Mouse (Mus musculus): ENCODE measurements around the gene Esr2. TPM values are rescaled to one million over a fixed set of nuclear protein-coding genes. Genes with fewer than 3 reads are reported as not detected.
"Not testable (repeated sequence)": the region's sequence is repeated elsewhere in the genome, so short reads cannot be mapped to it uniquely, and the experiment has no call there.

The Esr2 gene
- polyA plus RNA-seq, 2 experiments from 2014 or later = not detected

- no peak for ATAC-seq
Measured at GRCm38 (mm10) chr12:76136701-76137100, 40.4 kb downstream of the Esr2 start.

DNA sequence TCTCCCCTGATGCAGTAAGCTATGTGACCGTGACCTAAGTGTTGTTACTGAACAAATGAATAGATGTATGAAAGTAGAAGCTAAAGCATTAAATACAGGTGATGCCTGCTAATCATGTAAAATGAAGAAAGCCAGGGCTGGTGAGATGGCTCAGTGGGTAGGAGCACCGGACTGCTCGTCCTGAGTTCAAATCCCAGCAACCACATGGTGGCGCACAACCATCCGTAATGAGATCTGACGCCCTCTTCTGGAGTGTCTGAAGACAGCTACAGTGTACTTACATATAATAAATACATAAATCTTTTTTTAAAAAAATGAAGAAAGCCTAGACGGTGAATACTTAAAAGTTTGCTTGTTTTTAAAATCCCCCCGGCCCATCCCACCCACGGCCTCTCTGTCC is 44.0 kb downstream of the Esr2 start:
- not testable (repeated sequence) for ATAC-seq

DNA sequence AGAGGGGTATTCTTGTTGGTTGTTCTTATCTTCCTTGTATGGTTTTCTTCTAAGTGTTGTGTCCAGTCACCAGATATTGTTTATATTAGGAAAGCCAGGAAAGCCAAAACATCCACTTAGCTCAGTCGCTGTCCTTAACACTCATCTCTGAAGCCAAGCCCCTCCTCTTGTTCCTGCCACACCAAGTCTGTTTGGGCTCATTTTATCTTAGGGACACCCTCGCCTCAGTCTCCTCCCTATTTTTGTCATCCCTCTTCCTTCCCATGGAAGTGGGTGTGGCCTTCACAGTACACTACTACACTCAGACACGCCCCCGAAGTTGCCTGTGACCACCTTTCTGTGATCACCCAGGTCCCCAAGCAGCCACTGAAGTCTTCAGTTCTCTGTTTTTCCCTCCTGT is 44.5 kb downstream of the Esr2 start:
- ATAC-seq = no peak

DNA sequence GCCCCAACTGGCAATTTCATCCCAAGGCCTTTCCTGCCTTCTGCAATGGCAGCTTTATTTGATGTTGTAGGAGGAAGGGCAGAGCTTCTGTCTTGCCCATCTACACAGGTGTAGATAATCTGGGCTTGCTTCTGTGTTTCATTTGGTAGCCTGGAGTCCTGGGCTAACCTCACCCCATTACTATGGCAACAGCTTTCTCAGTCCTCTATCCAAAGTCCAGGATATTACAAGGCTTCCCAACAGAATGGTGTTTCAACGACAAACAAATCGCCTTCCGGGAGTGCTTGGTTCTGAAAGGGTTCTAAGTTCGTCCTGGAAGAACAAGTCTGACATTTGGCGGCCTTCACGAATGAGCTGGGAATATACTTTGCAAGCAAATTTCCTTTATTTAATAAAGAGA is 46.2 kb downstream of the Esr2 start:
- no peak for ATAC-seq

- ATAC-seq = no peak
Measured at GRCm38 (mm10) chr12:76130281-76130680, 46.8 kb downstream of the Esr2 start.

DNA sequence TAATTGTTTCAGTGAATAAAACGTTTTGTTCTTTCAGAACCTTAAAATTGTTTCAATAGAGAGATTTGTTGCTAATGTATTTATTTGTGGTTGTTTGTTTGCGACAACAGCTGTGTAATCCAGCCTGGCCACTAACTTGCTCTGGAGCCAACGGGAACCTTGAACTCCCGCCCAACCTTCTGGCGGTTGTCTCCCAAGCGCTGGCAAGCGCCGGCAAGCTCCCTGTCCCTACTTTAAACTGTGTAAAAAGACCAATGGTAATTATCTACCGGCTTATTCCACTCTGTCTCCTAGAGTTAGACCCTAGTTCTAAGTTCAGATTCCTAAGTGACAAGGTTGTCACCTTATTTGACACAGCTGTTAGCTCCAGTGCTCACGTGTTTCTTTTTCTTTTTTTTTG is 48.2 kb downstream of the Esr2 start:
- ATAC-seq = no peak

GRCm38 (mm10) chr12:76128306-76128705 is 48.8 kb downstream of the Esr2 start:
- no peak for ATAC-seq

DNA sequence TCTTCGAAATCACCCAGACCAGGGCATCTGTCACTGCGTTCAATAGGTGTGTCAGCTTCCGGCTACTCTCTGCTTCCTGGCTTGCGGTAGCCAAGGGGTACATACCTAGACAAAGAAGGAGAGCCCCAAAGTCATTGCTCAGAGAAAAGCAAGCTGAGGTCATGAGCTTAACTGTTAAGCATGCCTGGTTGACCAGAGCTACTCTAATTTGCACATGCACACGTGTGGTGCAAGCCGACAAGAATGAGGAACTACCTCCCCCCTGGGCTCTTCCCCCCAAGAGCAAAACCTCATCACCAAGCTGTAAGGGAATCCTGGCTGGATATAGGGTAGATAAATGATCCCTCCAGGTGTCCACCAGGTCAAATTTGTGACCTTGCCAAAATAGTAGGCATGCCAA is 53.8 kb downstream of the Esr2 start:
- no peak for ATAC-seq

- no peak for ATAC-seq
Measured at GRCm38 (mm10) chr12:76117632-76118153, 59.4 kb downstream of the Esr2 start.

- no peak for ATAC-seq
Measured at GRCm38 (mm10) chr12:76116577-76116976, 60.5 kb downstream of the Esr2 start.

- ATAC-seq = no peak
Measured at GRCm38 (mm10) chr12:76111046-76111445, 66.0 kb downstream of the Esr2 start.

DNA sequence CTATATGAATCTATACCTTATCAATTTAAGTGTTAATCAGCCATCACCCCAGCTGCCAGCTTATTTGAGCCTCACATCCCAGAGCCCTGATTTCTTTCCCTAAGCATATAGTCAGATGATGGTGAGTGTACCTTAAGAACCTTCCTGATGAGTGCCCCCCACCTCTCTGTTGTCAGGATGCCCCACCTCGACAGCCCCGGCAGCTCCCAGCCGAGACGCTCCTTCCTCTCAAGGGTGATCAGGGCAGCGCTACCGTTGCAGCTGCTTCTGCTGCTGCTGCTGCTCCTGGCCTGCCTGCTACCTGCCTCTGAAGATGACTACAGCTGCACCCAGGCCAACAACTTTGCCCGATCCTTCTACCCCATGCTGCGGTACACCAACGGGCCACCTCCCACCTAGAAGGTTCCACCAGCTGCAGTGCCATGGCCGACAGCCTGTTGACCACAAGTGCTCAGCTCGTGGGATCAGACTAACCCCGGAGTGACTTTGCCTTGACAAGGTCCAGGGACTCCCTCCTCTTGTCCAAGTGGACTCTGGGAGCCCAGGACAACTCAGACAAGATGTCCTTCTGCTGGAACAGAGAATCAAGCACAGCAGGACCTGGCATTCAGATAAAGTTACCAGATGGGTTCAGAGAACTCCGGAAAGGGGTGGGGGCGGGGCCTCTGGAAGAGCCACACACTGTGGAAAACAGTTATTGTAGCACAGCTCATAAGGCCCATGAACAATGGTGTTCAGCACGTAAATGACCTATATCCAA is 67.2 kb downstream of the Esr2 start:
- no peak for ATAC-seq

- ATAC-seq = no peak
Measured at GRCm38 (mm10) chr12:76104596-76105351, 72.3 kb downstream of the Esr2 start.

DNA sequence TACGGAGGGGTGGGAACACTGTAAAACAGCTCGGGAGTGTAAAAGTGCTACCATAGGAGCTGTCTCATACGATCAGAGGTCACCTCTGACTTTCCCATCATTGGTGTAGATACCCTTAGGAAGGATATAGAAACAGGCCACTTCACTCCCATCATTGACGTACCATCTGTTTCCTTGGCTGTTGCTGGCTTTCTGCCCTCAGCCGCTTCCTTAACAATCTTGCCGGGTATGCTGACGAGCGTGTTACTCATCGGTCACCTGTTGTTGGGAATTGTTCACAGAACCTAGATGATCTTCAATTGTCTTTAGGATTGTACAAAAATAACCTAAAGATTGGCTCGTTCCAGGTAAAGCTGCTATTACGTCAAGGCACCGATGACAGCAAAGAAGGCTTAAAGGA is 74.4 kb downstream of the Esr2 start:
- ATAC-seq = no peak

DNA sequence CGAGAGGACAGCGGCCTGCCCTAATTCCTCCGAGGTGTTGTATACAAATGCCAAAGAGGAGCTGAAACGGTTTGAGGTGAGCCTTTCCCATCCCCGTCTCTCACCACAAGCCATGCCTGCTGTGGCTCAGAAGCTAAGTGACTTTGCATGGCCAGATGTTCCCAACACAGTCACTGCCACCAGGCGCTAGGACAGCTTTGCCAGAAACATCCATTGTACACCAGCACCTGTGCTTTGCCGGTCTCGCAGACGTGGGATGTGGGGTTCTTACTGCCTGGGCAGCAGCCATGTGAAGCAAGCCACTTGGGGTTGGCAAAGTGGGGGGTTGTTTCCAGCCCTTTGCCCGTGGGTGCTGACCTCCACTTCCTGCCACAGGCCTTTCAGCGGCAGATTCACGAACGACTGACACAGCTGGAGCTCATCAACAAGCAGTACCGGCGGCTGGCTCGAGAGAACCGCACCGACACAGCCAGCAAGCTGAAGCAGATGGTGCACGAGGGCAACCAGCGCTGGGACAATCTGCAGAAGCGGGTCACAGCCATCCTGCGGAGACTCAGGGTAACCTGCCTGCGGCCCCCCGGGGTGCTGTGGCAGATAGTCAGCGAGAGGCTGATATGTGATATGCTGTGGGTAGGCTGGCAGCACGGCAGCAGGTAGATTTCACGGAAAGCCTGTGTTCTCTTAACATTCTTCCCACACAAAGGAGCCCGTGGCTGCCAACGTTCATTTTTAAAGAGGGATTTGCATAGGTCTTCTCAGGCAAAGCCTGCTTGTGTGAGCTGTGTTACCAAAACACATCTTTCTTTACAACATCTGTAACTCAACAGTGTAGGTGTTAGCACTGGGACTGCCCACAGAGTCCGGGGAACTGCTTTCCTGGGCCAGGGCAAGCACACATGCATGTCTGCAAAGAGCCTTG is 81.7 kb downstream of the Esr2 start:
- ATAC-seq = no peak

DNA sequence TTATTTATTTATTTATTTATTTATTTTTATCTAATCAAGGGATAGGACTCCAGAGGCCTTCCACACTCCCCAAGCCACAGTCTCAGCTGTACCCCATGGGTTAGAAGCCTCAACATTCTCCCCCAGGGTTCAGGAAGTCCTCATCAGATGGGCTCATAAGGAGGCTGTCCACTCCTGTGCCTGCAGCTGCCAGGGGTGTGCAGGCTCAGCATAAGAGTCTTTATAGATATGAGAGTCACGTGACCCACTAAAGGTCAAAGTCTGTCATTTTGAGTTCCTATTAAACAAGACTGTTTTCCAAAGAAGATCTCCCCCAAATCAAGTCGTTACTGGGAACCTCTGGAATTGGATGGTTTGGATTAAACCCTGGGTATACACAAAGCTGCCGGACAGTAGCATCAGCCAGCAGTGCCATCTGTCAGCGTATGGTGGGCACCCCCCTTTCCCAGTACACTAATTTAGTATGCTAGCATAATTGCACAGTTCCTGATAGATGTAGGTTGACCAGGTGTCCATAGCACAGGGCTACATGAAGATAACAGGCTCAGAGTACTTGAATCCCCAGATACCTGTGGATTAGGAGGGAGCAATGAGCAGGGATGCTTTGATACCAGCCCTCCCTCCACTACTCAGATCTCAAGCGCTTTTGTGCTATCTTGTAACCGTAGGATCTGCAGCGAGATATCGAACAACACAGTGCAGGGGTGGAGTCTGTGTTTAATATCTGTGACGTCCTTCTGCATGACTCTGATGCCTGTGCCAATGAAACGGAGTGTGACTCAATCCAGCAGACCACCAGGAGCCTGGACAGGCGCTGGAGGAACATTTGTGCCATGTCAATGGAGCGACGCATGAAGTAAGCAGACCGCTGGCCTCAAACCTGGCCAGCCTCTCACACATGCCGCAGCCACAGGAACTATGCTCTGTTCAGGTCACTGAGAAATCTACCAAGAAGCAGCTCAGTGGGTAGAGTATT is 83.2 kb downstream of the Esr2 start:
- no peak for ATAC-seq

DNA sequence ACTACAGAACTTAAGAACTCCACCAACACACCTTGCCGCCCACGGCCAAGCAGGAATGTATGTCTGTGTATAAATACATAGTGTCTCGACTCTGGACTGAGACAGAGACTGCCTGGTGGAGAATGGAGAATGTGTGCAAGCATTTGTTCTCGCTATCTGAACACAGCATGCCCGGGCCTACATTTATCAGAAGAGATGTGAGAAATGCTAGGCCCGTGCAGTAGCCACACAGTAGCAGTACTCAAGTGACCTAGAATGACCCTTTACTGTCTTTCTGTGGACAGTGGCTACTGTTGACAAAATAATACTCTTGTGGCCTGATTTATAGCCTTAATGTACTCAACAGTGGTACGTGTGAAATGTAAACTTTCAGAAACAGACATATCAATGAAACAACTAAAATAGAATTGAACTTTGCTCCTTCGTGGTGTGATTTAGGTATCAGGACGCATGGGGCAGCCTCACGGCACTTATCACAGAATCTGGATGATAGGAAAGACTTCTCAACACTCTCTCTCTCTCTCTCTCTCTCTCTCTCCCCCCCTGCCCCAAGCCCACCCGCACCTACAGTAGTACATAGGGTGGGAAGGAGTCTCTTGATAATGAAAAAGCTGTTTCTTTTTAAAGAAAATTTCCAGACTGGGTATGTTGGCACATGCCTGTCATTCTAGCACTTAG is 84.1 kb downstream of the Esr2 start:
- no peak for ATAC-seq

- ATAC-seq = peak; percentile 86
Measured at GRCm38 (mm10) chr12:76087025-76087424, 90.0 kb downstream of the Esr2 start.

- peak; percentile 85 for ATAC-seq
Measured at GRCm38 (mm10) chr12:76085956-76086905, 90.8 kb downstream of the Esr2 start.

DNA sequence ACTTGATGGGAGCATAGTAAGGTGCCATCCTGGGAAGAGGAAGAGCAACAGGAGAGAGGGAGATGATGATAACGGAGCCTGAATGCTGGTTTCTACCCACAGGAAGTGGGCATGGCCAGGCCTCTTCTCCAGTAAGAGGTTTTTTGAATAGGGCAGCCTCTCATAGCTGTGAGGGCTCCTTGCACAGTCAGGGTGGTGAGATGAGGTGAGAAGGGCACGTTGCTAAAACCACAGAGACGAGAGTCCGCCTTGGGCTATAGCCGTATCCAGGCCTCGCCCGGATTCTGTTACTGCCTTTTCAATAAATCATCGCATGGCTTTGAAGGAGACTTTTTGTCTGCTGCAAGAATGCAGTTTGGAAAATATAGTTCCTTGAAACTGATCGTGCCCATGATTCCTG is 92.0 kb downstream of the Esr2 start:
- ATAC-seq = no peak
